Mouse (Mus musculus) MEL (cell line): ENCODE results near the gene Phf20. TPM values are rescaled to one million over a fixed set of nuclear protein-coding genes. Genes with fewer than 3 reads are reported as not detected.

Source experiments
- DNase-seq: peaks from one replicate; pipeline ENCODE4 v3.0.0; 2011; ENCODE audit warnings: low read depth, low spot score
- H3K27ac ChIP-seq: 2 replicates; pipeline ENCODE4 v1.5.1; 2012; ENCODE audit warnings: low read depth, mild to moderate bottlenecking, control low read depth, low read length, moderate library complexity; ENCODE audit not compliant: control insufficient read depth
- H3K27me3 ChIP-seq, 2 experiments: fragments of 150-350 bp in 1 of 2; sonication (generic) in 1 of 2; 2 replicates each; pipeline ENCODE4 v1.6.1; 2012; ENCODE audit warnings: low read length in 2 of 2, mild to moderate bottlenecking in 2 of 2, improper control_type of control experiment in 1 of 2, moderate library complexity in 1 of 2; ENCODE audit not compliant: insufficient read depth in 2 of 2, control insufficient read depth in 1 of 2
- H3K36me3 ChIP-seq, 2 experiments: 2 replicates each; pipeline ENCODE4 v1.6.1; 2012 to 2014; ENCODE audit warnings: low read length in 2 of 2, improper control_type of control experiment in 1 of 2, inconsistent platforms in 1 of 2, mild to moderate bottlenecking in 1 of 2; ENCODE audit not compliant: insufficient read depth in 2 of 2, control insufficient read depth in 1 of 2
- H3K4me1 ChIP-seq, 2 experiments: fragments of 150-350 bp in 1 of 2; sonication (generic) in 1 of 2; 2 replicates each; pipeline ENCODE4 v1.6.1; 2012; ENCODE audit warnings: low read length in 2 of 2, improper control_type of control experiment in 1 of 2, mild to moderate bottlenecking in 1 of 2; ENCODE audit not compliant: insufficient read depth in 2 of 2, control insufficient read depth in 1 of 2
- H3K4me3 ChIP-seq, 2 experiments: fragments of 150-350 bp in 1 of 2; sonication (generic) in 1 of 2; 2 replicates each; pipeline ENCODE4 v1.5.1; 2012; ENCODE audit warnings: low read depth in 2 of 2, low read length in 2 of 2, mild to moderate bottlenecking in 2 of 2, moderate library complexity in 2 of 2, control low read depth in 1 of 2, improper control_type of control experiment in 1 of 2; ENCODE audit not compliant: control insufficient read depth in 1 of 2, insufficient read depth in 1 of 2
- H3K79me2 ChIP-seq: 2 replicates; pipeline ENCODE4 v1.6.1; 2012; ENCODE audit warnings: mild to moderate bottlenecking, low read length, moderate library complexity; ENCODE audit not compliant: control insufficient read depth, poor library complexity, insufficient read depth
- H3K9ac ChIP-seq: 2 replicates; pipeline ENCODE4 v1.6.1; 2012; ENCODE audit warnings: low read depth, mild to moderate bottlenecking, control low read depth, low read length, moderate library complexity; ENCODE audit not compliant: control insufficient read depth, poor library complexity, severe bottlenecking
- H3K9me3 ChIP-seq: fragments of 150-350 bp; sonication (generic); replicated peaks from 2 replicates; pipeline ENCODE4 v1.6.1; 2012; ENCODE audit warnings: mild to moderate bottlenecking, low read length, improper control_type of control experiment, moderate library complexity; ENCODE audit not compliant: insufficient read depth
- E2F4 ChIP-seq: IDR thresholded peaks from 2 replicates; pipeline ENCODE4 v1.6.1; 2011; ENCODE audit warnings: low read depth, low read length, improper control_type of control experiment, borderline replicate concordance
- ELF1 ChIP-seq: IDR thresholded peaks from 2 replicates; pipeline ENCODE4 v1.6.1; 2014; ENCODE audit warnings: low read depth, mild to moderate bottlenecking, inconsistent platforms, low read length, improper control_type of control experiment, moderate library complexity
- ETS1 ChIP-seq: IDR thresholded peaks from 2 replicates; pipeline ENCODE4 v1.6.1; 2012; ENCODE audit warnings: low read depth, mild to moderate bottlenecking, inconsistent platforms, low read length, improper control_type of control experiment, moderate library complexity
- GABPA ChIP-seq: IDR thresholded peaks from 2 replicates; pipeline ENCODE4 v1.6.1; 2012; ENCODE audit warnings: low read depth, mild to moderate bottlenecking, inconsistent platforms, low read length, improper control_type of control experiment, moderate library complexity
- GATA1 ChIP-seq: IDR thresholded peaks from 2 replicates; pipeline ENCODE4 v1.6.1; 2011; ENCODE audit warnings: low read depth, low read length, improper control_type of control experiment
- HCFC1 ChIP-seq: IDR thresholded peaks from 2 replicates; pipeline ENCODE4 v1.6.1; 2012; ENCODE audit warnings: low read depth, mild to moderate bottlenecking, inconsistent platforms, low read length, improper control_type of control experiment, moderate library complexity
- MAFK ChIP-seq: IDR thresholded peaks from 2 replicates; pipeline ENCODE4 v1.6.1; 2011; ENCODE audit warnings: low read depth, mild to moderate bottlenecking, low read length, improper control_type of control experiment, borderline replicate concordance
- MAX ChIP-seq: IDR thresholded peaks from 2 replicates; pipeline ENCODE4 v1.6.1; 2011; ENCODE audit warnings: low read length, improper control_type of control experiment
- MAZ ChIP-seq: IDR thresholded peaks from 2 replicates; pipeline ENCODE4 v1.6.1; 2012; ENCODE audit warnings: low read depth, mild to moderate bottlenecking, inconsistent platforms, low read length, improper control_type of control experiment
- MXI1 ChIP-seq: IDR thresholded peaks from 2 replicates; pipeline ENCODE4 v1.6.1; 2011; ENCODE audit warnings: mild to moderate bottlenecking, low read depth, low read length, improper control_type of control experiment
- MYC ChIP-seq: IDR thresholded peaks from 2 replicates; pipeline ENCODE4 v1.6.1; 2011; ENCODE audit warnings: low read depth, mild to moderate bottlenecking, low read length, improper control_type of control experiment, moderate library complexity
- NELFE ChIP-seq: IDR thresholded peaks from 2 replicates; pipeline ENCODE4 v1.6.1; 2011; ENCODE audit warnings: low read depth, low read length, improper control_type of control experiment
- NRF1 ChIP-seq: IDR thresholded peaks from 2 replicates; pipeline ENCODE4 v1.6.1; 2014; ENCODE audit warnings: low read depth, mild to moderate bottlenecking, inconsistent platforms, low read length, improper control_type of control experiment, moderate library complexity; ENCODE audit not compliant: poor library complexity, insufficient read depth, severe bottlenecking
- POLR2AphosphoS2 ChIP-seq: IDR thresholded peaks from 2 replicates; pipeline ENCODE4 v1.6.1; 2011; ENCODE audit warnings: low read length, improper control_type of control experiment
- RCOR1 ChIP-seq: IDR thresholded peaks from 2 replicates; pipeline ENCODE4 v1.6.1; 2012; ENCODE audit warnings: low read depth, mild to moderate bottlenecking, inconsistent platforms, low read length, improper control_type of control experiment
- SIN3A ChIP-seq: IDR thresholded peaks from 2 replicates; pipeline ENCODE4 v1.6.1; 2012; ENCODE audit warnings: low read length, improper control_type of control experiment, inconsistent platforms
- TBP ChIP-seq: IDR thresholded peaks from 2 replicates; pipeline ENCODE4 v1.8.0; 2011; ENCODE audit warnings: low read depth, low read length, improper control_type of control experiment
- TCF12 ChIP-seq: IDR thresholded peaks from 2 replicates; pipeline ENCODE4 v1.6.1; 2014; ENCODE audit warnings: low read depth, mild to moderate bottlenecking, inconsistent platforms, low read length, improper control_type of control experiment, moderate library complexity
- USF2 ChIP-seq, 2 experiments: IDR thresholded peaks; 2 replicates each; pipeline ENCODE4 v1.6.1; 2011 to 2012; ENCODE audit warnings: improper control_type of control experiment in 2 of 2, low read length in 2 of 2, borderline replicate concordance in 1 of 2, inconsistent platforms in 1 of 2, low read depth in 1 of 2, mild to moderate bottlenecking in 1 of 2; ENCODE audit not compliant: insufficient read depth in 1 of 2
- ZKSCAN1 ChIP-seq: IDR thresholded peaks from 2 replicates; pipeline ENCODE4 v1.6.1; 2012; ENCODE audit warnings: low read depth, mild to moderate bottlenecking, inconsistent platforms, low read length, improper control_type of control experiment, moderate library complexity
- ZNF384 ChIP-seq: IDR thresholded peaks from 2 replicates; pipeline ENCODE4 v1.6.1; 2012; ENCODE audit warnings: low read depth, mild to moderate bottlenecking, inconsistent platforms, low read length, improper control_type of control experiment
- polyA plus RNA-seq, 2 experiments: library from polyadenylated mRNA; stranded (reverse) in 1 of 2; unstranded in 1 of 2; fragments of >175 nt in 1 of 2; fragments of >200 nt in 1 of 2; gene quantifications; 2 replicates each; pipeline versions ENCODE4 v1.2.1 to v1.2.4; 2012; ENCODE audit warnings: low replicate concordance in 2 of 2, low read depth in 1 of 2; ENCODE audit not compliant: insufficient read length in 2 of 2, insufficient read depth in 1 of 2, missing spikeins in 1 of 2
- total RNA-seq: library from RNA; depleted of rRNA; stranded (reverse); fragments of 300-350 nt; gene quantifications from 2 replicates; pipeline ENCODE4 v1.2.3, GENCODE M21; 2012

Gene Phf20
- total and polyA plus RNA-seq, 3 experiments = 11.7 to 16.9 TPM; not detected in 1

- Histone ChIP-seq H3K27ac (no peak overlapping the region), H3K4me1 (peaks cover 0 to 3% of the 10 kb centered on the region in 2 experiments; a peak in 3 of 4 replicates), H3K9ac (no peak overlapping the region), H3K79me2 (peaks cover 13% of the 10 kb centered on the region), H3K4me3 (no peak overlapping the region), H3K27me3 (no peaks in the 10 kb centered on the region), H3K9me3 (no peaks in the 10 kb centered on the region), H3K36me3 (peaks cover 0 to 6% of the 10 kb centered on the region in 2 experiments; a peak in 2 of 4 replicates)
- TF ChIP-seq TCF12 (no peak), ELF1 (no peak), MXI1 (no peak), MAFK (no peak), ETS1 (no peak), NELFE (no peak), POLR2AphosphoS2 (no peak; the same call in 1 of the 2 replicates), MAZ (no peak), GABPA (no peak), HCFC1 (no peak), MAX (no peak), E2F4 (no peak)
- DNase-seq = no peak
Observed at GRCm38 (mm10) chr2:156310945-156311344, 114.7 kb downstream of the Phf20 start.

DNA sequence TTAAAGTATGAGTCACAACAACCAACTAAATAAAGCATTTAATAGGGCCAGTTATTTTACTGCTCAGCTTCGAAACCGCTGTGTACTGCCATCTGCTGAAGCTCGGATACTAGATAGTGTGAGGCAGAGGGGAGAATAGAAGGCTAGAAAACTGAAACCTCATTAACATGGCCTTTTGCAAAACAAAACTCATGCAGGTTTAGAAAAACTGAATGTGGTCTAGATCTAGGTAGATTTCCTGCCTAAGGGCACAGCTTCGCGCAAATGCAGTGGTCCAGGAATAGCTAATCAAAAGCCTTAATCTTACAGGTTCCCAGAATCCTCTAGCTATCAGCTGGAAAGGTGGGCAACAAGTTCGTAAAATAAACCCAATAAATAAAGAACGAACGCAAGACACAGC lies 115.2 kb downstream of the Phf20 start:
- H3K36me3 ChIP-seq = peaks cover 0 to 6% of the 10 kb centered on the region in 2 experiments; a peak in 2 of 4 replicates
- peak overlapping the region; percentile 90 for H3K9ac ChIP-seq
- H3K79me2 ChIP-seq = peaks cover 13% of the 10 kb centered on the region
- H3K4me1 ChIP-seq = peaks cover 0 to 3% of the 10 kb centered on the region in 2 experiments; a peak in 3 of 4 replicates
- DNase-seq = no peak
- peak; percentile 72 for TF ChIP-seq GATA1
- TF ChIP-seq SIN3A = peak; percentile 48
- peak; percentile 37; the same call in 1 of the 2 replicates for TF ChIP-seq TBP
- TF ChIP-seq POLR2AphosphoS2 = peak; percentile 19; the same call in 1 of the 2 replicates
- no peak for TF ChIP-seq ZNF384
- TF ChIP-seq RCOR1 = 0 out of 2 replicates have a peak, but pooled peaks have one; percentile 13
- no peak for TF ChIP-seq HCFC1
- TF ChIP-seq USF2 (IDR thresholded peaks at IDR 0.05; ENCODE audit: borderline replicate concordance in 1 of 2, insufficient read depth in 1 of 2, low read depth in 1 of 2, low read length in 2 of 2) = no peak
- no peak for TF ChIP-seq ZKSCAN1
- TF ChIP-seq MAX = peak; percentile 57
- peak; percentile 27; the same call in 1 of the 2 replicates for TF ChIP-seq ETS1
- TF ChIP-seq MYC = 0 out of 2 replicates have a peak, but pooled peaks have one; percentile 18
- 0 out of 2 replicates have a peak, but pooled peaks have one; percentile 8 for TF ChIP-seq NRF1
- H3K27me3 ChIP-seq = no peaks in the 10 kb centered on the region
- H3K9me3 ChIP-seq = no peaks in the 10 kb centered on the region
- peak overlapping the region; percentile 70 to 96 for H3K4me3 ChIP-seq
- peak overlapping the region; percentile 76 for H3K27ac ChIP-seq
